Mouse (Mus musculus) MEL (cell line): ENCODE measurements at regions not wholly inside any gene's neighbourhood (a gene's known extent, or its start where the extent isn't known, plus 50 kb on each side); places are given as distances from the start of the nearest gene placed in this dataset.

Experiments used
- DNase-seq: peaks from one replicate; pipeline ENCODE4 v3.0.0; 2011; ENCODE audit warnings: low read depth, low spot score
- H3K27ac ChIP-seq: 2 replicates; pipeline ENCODE4 v1.5.1; 2012; ENCODE audit warnings: low read depth, mild to moderate bottlenecking, control low read depth, low read length, moderate library complexity; ENCODE audit not compliant: control insufficient read depth
- H3K27me3 ChIP-seq, 2 experiments: fragments of 150-350 bp in 1 of 2; sonication (generic) in 1 of 2; 2 replicates each; pipeline ENCODE4 v1.6.1; 2012; ENCODE audit warnings: low read length in 2 of 2, mild to moderate bottlenecking in 2 of 2, improper control_type of control experiment in 1 of 2, moderate library complexity in 1 of 2; ENCODE audit not compliant: insufficient read depth in 2 of 2, control insufficient read depth in 1 of 2
- H3K36me3 ChIP-seq, 2 experiments: 2 replicates each; pipeline ENCODE4 v1.6.1; 2012 to 2014; ENCODE audit warnings: low read length in 2 of 2, improper control_type of control experiment in 1 of 2, inconsistent platforms in 1 of 2, mild to moderate bottlenecking in 1 of 2; ENCODE audit not compliant: insufficient read depth in 2 of 2, control insufficient read depth in 1 of 2
- H3K4me1 ChIP-seq, 2 experiments: fragments of 150-350 bp in 1 of 2; sonication (generic) in 1 of 2; 2 replicates each; pipeline ENCODE4 v1.6.1; 2012; ENCODE audit warnings: low read length in 2 of 2, improper control_type of control experiment in 1 of 2, mild to moderate bottlenecking in 1 of 2; ENCODE audit not compliant: insufficient read depth in 2 of 2, control insufficient read depth in 1 of 2
- H3K4me3 ChIP-seq, 2 experiments: fragments of 150-350 bp in 1 of 2; sonication (generic) in 1 of 2; 2 replicates each; pipeline ENCODE4 v1.5.1; 2012; ENCODE audit warnings: low read depth in 2 of 2, low read length in 2 of 2, mild to moderate bottlenecking in 2 of 2, moderate library complexity in 2 of 2, control low read depth in 1 of 2, improper control_type of control experiment in 1 of 2; ENCODE audit not compliant: control insufficient read depth in 1 of 2, insufficient read depth in 1 of 2
- H3K79me2 ChIP-seq: 2 replicates; pipeline ENCODE4 v1.6.1; 2012; ENCODE audit warnings: mild to moderate bottlenecking, low read length, moderate library complexity; ENCODE audit not compliant: control insufficient read depth, poor library complexity, insufficient read depth
- H3K9ac ChIP-seq: 2 replicates; pipeline ENCODE4 v1.6.1; 2012; ENCODE audit warnings: low read depth, mild to moderate bottlenecking, control low read depth, low read length, moderate library complexity; ENCODE audit not compliant: control insufficient read depth, poor library complexity, severe bottlenecking
- H3K9me3 ChIP-seq: fragments of 150-350 bp; sonication (generic); replicated peaks from 2 replicates; pipeline ENCODE4 v1.6.1; 2012; ENCODE audit warnings: mild to moderate bottlenecking, low read length, improper control_type of control experiment, moderate library complexity; ENCODE audit not compliant: insufficient read depth
- CHD1 ChIP-seq: IDR thresholded peaks from 2 replicates; pipeline ENCODE4 v1.6.1; 2012; ENCODE audit warnings: low read depth, mild to moderate bottlenecking, inconsistent platforms, low read length, improper control_type of control experiment
- CHD2 ChIP-seq: IDR thresholded peaks from 2 replicates; pipeline ENCODE4 v1.6.1; 2011; ENCODE audit warnings: low read length, improper control_type of control experiment
- CTCF ChIP-seq, 3 experiments: IDR thresholded peaks in 2 of 3; conservative IDR thresholded peaks in 1 of 3; 2 replicates each; pipeline ENCODE4 v1.5.1; 2011 to 2012; ENCODE audit warnings: low read length in 3 of 3, low read depth in 2 of 3, mild to moderate bottlenecking in 2 of 3, improper control_type of control experiment in 1 of 3, inconsistent platforms in 1 of 3, mixed read lengths in 1 of 3, moderate library complexity in 1 of 3; ENCODE audit not compliant: control insufficient read depth in 1 of 3, insufficient read depth in 1 of 3, poor library complexity in 1 of 3, severe bottlenecking in 1 of 3
- E2F4 ChIP-seq: IDR thresholded peaks from 2 replicates; pipeline ENCODE4 v1.6.1; 2011; ENCODE audit warnings: low read depth, low read length, improper control_type of control experiment, borderline replicate concordance
- ELF1 ChIP-seq: IDR thresholded peaks from 2 replicates; pipeline ENCODE4 v1.6.1; 2014; ENCODE audit warnings: low read depth, mild to moderate bottlenecking, inconsistent platforms, low read length, improper control_type of control experiment, moderate library complexity
- EP300 ChIP-seq, 2 experiments: IDR thresholded peaks; 2 replicates each; pipeline ENCODE4 v1.6.1; 2011; ENCODE audit warnings: improper control_type of control experiment in 2 of 2, low read length in 2 of 2, low read depth in 1 of 2, mild to moderate bottlenecking in 1 of 2
- ETS1 ChIP-seq: IDR thresholded peaks from 2 replicates; pipeline ENCODE4 v1.6.1; 2012; ENCODE audit warnings: low read depth, mild to moderate bottlenecking, inconsistent platforms, low read length, improper control_type of control experiment, moderate library complexity
- GABPA ChIP-seq: IDR thresholded peaks from 2 replicates; pipeline ENCODE4 v1.6.1; 2012; ENCODE audit warnings: low read depth, mild to moderate bottlenecking, inconsistent platforms, low read length, improper control_type of control experiment, moderate library complexity
- GATA1 ChIP-seq: IDR thresholded peaks from 2 replicates; pipeline ENCODE4 v1.6.1; 2011; ENCODE audit warnings: low read depth, low read length, improper control_type of control experiment
- KAT2A ChIP-seq: conservative IDR thresholded peaks from 2 replicates; pipeline ENCODE4 v1.6.1; 2012; ENCODE audit warnings: low read depth, low read length, improper control_type of control experiment, inconsistent platforms
- MAZ ChIP-seq: IDR thresholded peaks from 2 replicates; pipeline ENCODE4 v1.6.1; 2012; ENCODE audit warnings: low read depth, mild to moderate bottlenecking, inconsistent platforms, low read length, improper control_type of control experiment
- MYB ChIP-seq: IDR thresholded peaks from 2 replicates; pipeline ENCODE4 v1.6.1; 2011; ENCODE audit warnings: mild to moderate bottlenecking, low read depth, low read length, improper control_type of control experiment
- MYC ChIP-seq: IDR thresholded peaks from 2 replicates; pipeline ENCODE4 v1.6.1; 2011; ENCODE audit warnings: low read depth, mild to moderate bottlenecking, low read length, improper control_type of control experiment, moderate library complexity
- NELFE ChIP-seq: IDR thresholded peaks from 2 replicates; pipeline ENCODE4 v1.6.1; 2011; ENCODE audit warnings: low read depth, low read length, improper control_type of control experiment
- NRF1 ChIP-seq: IDR thresholded peaks from 2 replicates; pipeline ENCODE4 v1.6.1; 2014; ENCODE audit warnings: low read depth, mild to moderate bottlenecking, inconsistent platforms, low read length, improper control_type of control experiment, moderate library complexity; ENCODE audit not compliant: poor library complexity, insufficient read depth, severe bottlenecking
- POLR2AphosphoS2 ChIP-seq: IDR thresholded peaks from 2 replicates; pipeline ENCODE4 v1.6.1; 2011; ENCODE audit warnings: low read length, improper control_type of control experiment
- POLR2AphosphoS5 ChIP-seq: IDR thresholded peaks from 2 replicates; pipeline ENCODE4 v1.6.1; 2012; ENCODE audit warnings: low read depth, borderline replicate concordance, mild to moderate bottlenecking, inconsistent platforms, low read length, moderate library complexity, mixed read lengths
- RCOR1 ChIP-seq: IDR thresholded peaks from 2 replicates; pipeline ENCODE4 v1.6.1; 2012; ENCODE audit warnings: low read depth, mild to moderate bottlenecking, inconsistent platforms, low read length, improper control_type of control experiment
- TAL1 ChIP-seq: IDR thresholded peaks from 2 replicates; pipeline ENCODE4 v1.6.1; 2012; ENCODE audit warnings: mild to moderate bottlenecking, inconsistent platforms, low read length, moderate library complexity, mixed read lengths
- TCF12 ChIP-seq: IDR thresholded peaks from 2 replicates; pipeline ENCODE4 v1.6.1; 2014; ENCODE audit warnings: low read depth, mild to moderate bottlenecking, inconsistent platforms, low read length, improper control_type of control experiment, moderate library complexity
- UBTF ChIP-seq: IDR thresholded peaks from 2 replicates; pipeline ENCODE4 v1.6.1; 2012; ENCODE audit warnings: low read depth, mild to moderate bottlenecking, inconsistent platforms, low read length, improper control_type of control experiment, moderate library complexity, borderline replicate concordance; ENCODE audit not compliant: insufficient read depth
- USF1 ChIP-seq: IDR thresholded peaks from 2 replicates; pipeline ENCODE4 v1.6.1; 2014; ENCODE audit warnings: low read depth, mild to moderate bottlenecking, inconsistent platforms, low read length, improper control_type of control experiment, moderate library complexity
- ZC3H11A ChIP-seq: IDR thresholded peaks from 2 replicates; pipeline ENCODE4 v1.6.1; 2012; ENCODE audit warnings: low read depth, mild to moderate bottlenecking, inconsistent platforms, low read length, improper control_type of control experiment
- ZKSCAN1 ChIP-seq: IDR thresholded peaks from 2 replicates; pipeline ENCODE4 v1.6.1; 2012; ENCODE audit warnings: low read depth, mild to moderate bottlenecking, inconsistent platforms, low read length, improper control_type of control experiment, moderate library complexity
- ZNF384 ChIP-seq: IDR thresholded peaks from 2 replicates; pipeline ENCODE4 v1.6.1; 2012; ENCODE audit warnings: low read depth, mild to moderate bottlenecking, inconsistent platforms, low read length, improper control_type of control experiment

GRCm38 (mm10) chr7:40801291-40801690 is 96.8 kb upstream of the Vstm2b start:
- Histone ChIP-seq H3K9ac (no peak overlapping the region), H3K9me3 (no peaks in the 10 kb centered on the region), H3K4me3 (no peak overlapping the region), H3K36me3 (no peaks in the 10 kb centered on the region), H3K4me1 (no peaks in the 10 kb centered on the region), H3K27me3 (no peaks in the 10 kb centered on the region), H3K27ac (no peak overlapping the region), H3K79me2 (no peaks in the 10 kb centered on the region)
- TF ChIP-seq MYB (no peak), CHD2 (no peak), NELFE (no peak), CHD1 (no peak), KAT2A (no peak), E2F4 (no peak), MAZ (no peak), ZC3H11A (no peak), POLR2AphosphoS5 (no peak), CTCF (IDR thresholded peaks at IDR 0.05 in 2 of 3, conservative IDR thresholded peaks at IDR 0.05 in 1 of 3; ENCODE audit: control insufficient read depth in 1 of 3, insufficient read depth in 1 of 3, low read depth in 2 of 3, low read length in 3 of 3, poor library complexity in 1 of 3, severe bottlenecking in 1 of 3) (no peak)
- no peak for DNase-seq

- no peak overlapping the region for H3K27ac ChIP-seq
- H3K79me2 ChIP-seq: no peaks in the 10 kb centered on the region
- no peaks in the 10 kb centered on the region for H3K36me3 ChIP-seq
- no peak for DNase-seq
- no peaks in the 10 kb centered on the region for H3K27me3 ChIP-seq
- TF ChIP-seq ZKSCAN1 (no peak), RCOR1 (no peak), TAL1 (no peak), MAZ (no peak), TCF12 (no peak), NRF1 (no peak), USF1 (no peak), MYC (no peak), EP300 (IDR thresholded peaks at IDR 0.05; ENCODE audit: low read depth in 1 of 2, low read length in 2 of 2) (no peak), POLR2AphosphoS2 (no peak), ETS1 (no peak), ELF1 (no peak), GABPA (no peak), ZNF384 (no peak), GATA1 (no peak), UBTF (no peak), NELFE (no peak)
- H3K4me1 ChIP-seq: no peaks in the 10 kb centered on the region
- no peak overlapping the region for H3K9ac ChIP-seq
- no peaks in the 10 kb centered on the region for H3K9me3 ChIP-seq
- no peak overlapping the region for H3K4me3 ChIP-seq
These were observed 92.9 kb upstream of the Vstm2b start for GRCm38 (mm10) chr7:40805211-40805610.
